Mouse (Mus musculus): Measurements from ENCODE around the gene Aym1.

Aym1 gene

DNA sequence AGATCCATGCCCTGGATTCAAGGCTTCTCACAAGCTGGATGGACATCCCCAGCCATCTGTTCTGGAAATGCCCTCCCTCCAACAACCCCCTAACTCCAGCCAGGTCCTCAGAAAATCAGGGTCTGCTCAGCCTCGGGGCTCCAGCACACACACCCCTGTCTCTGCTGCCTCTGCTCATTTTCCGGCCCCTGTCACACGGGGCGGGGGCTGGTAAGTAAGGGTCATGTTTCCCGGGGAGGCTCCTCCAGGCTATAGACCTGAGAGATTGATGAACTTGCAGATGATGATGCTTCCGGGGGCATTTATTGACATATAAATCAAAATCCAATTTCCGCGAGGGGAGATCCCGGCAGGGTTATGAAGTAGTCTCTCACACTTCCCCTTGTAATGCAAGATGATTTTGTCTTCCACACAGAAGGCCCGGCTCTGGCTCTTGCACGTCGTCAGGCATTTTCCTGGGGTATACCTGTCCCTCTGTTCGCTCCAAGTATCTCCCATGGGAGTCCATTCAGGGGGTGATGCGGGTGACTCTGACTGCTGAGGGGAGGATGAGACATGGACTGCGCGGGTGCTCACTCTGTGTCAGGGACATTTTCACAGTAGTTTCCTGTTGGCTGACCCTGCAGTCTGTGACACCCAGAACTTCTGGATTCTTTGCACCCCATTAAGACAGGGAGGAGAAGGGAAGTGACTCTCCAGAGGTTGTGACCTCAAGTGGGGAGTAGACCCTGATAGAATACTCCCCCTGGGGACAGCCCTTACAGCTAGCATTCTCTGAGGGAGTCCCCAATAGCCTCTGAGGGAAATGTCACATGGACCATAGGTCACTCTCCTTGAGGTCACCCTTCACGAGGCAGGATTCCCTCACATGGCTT is 40.6 kb downstream of the Aym1 start:
- in situ Hi-C loops (cut with MboI): no loop called here

DNA sequence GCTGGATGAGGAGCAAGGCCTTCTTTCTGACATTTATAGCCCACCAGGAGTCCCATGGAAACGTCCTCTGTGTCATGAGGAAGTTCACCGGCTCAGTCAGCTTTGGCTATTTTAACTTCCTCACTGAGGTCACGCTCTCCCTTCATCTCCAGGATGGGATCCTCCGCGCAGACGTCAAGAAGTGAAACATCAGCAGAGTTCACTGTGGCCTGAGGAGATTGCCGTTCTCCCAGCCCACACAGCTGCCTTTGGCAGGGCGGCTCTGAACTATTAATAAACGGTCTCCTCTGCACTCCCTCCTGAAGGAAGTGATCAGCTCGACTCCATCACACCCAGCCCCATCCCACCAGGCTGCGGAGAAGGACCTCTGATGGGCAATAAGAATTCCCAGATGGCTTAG is 45.6 kb downstream of the Aym1 start:
- in situ Hi-C loops (cut with MboI): no loop called here

- in situ Hi-C loops (cut with MboI): no loop called here
Observed at GRCm38 (mm10) chr5:113407346-113407745, 50.3 kb downstream of the Aym1 start.

Measured in mature B cell (primary cell).